Mouse (Mus musculus): ENCODE measurements around the gene Prrt1.

GRCm38 (mm10) chr17:34599891-34600290, 29.4 kb upstream of the Prrt1 start:
- TF ChIP-seq CTCF (IDR thresholded peaks at IDR 0.05; ENCODE audit: low read depth, low read length) (no peak), EP300 (IDR thresholded peaks at IDR 0.05; ENCODE audit: insufficient read depth, low read depth, low read length) (no peak), POLR2A (IDR thresholded peaks at IDR 0.05; ENCODE audit: insufficient read depth, low read length) (no peak)

All from ES-Bruce4 (cell line).